Mouse (Mus musculus): ENCODE data around the gene Rhoj. TPM values are rescaled to one million over a fixed set of nuclear protein-coding genes. Genes with fewer than 3 reads are reported as not detected.

The Rhoj gene
- 1 to 10 TPM; 6.8 to 8.5 TPM for total RNA-seq (2021)
- long read RNA-seq, experiment 1, transcript Rhoj-201 (5 exons, 2,350 nt) = major isoform, 13 of 17 reads
- long read RNA-seq, experiment 1, partial matches to known transcripts = 3 of 17 reads
- long read RNA-seq, experiment 1, other reads (novel, unspliced or antisense) = 1 of 17 reads
- long read RNA-seq, experiment 2, partial matches to known transcripts = 0 of 10 reads
- long read RNA-seq, experiment 2, other reads (novel, unspliced or antisense) = 6 of 10 reads

- peak; percentile 38 to 65 for DNase-seq (ENCODE audit: low spot score in 2 of 2)
- intact Hi-C loops (cut with DNase I) = no loop called here
These were observed at the start of gene Rhoj for GRCm38 (mm10) chr12:75307961-75308951. TSS of gene Rhoj (plus strand) at chr12:75308322.

- intact Hi-C loops (cut with DNase I) = no loop called here
- DNase-seq (ENCODE audit: low spot score in 2 of 2) = no peak
These were observed 36.4 kb upstream of the Rhoj start for GRCm38 (mm10) chr12:75271726-75272125.

- no peak for DNase-seq (ENCODE audit: low spot score in 2 of 2)
- intact Hi-C loops (cut with DNase I) = no loop called here
These were observed 32.4 kb upstream of the Rhoj start for GRCm38 (mm10) chr12:75275730-75276129.

- intact Hi-C loops (cut with DNase I) = no loop called here
- DNase-seq (ENCODE audit: low spot score in 2 of 2) = no peak
These were observed 30.7 kb upstream of the Rhoj start for GRCm38 (mm10) chr12:75277425-75277824.

GRCm38 (mm10) chr12:75280502-75280901, 27.6 kb upstream of the Rhoj start:
- no peak for DNase-seq (ENCODE audit: low spot score in 2 of 2)
- intact Hi-C loops (cut with DNase I) = no loop called here

GRCm38 (mm10) chr12:75283226-75283625, 24.9 kb upstream of the Rhoj start:
- intact Hi-C loops (cut with DNase I) = no loop called here
- no peak for DNase-seq (ENCODE audit: low spot score in 2 of 2)

- DNase-seq (ENCODE audit: low spot score in 2 of 2) = no peak
- intact Hi-C loops (cut with DNase I) = no loop called here
These were observed 22.0 kb upstream of the Rhoj start for GRCm38 (mm10) chr12:75286166-75286565.

- intact Hi-C loops (cut with DNase I) = no loop called here
- DNase-seq (ENCODE audit: low spot score in 2 of 2) = peak in 1 of 2 experiments; percentile 42
These were observed 17.6 kb upstream of the Rhoj start for GRCm38 (mm10) chr12:75290524-75290923.

GRCm38 (mm10) chr12:75291556-75291955, 16.6 kb upstream of the Rhoj start:
- intact Hi-C loops (cut with DNase I) = no loop called here
- no peak for DNase-seq (ENCODE audit: low spot score in 2 of 2)

GRCm38 (mm10) chr12:75292939-75293338, 15.2 kb upstream of the Rhoj start:
- no peak for DNase-seq (ENCODE audit: low spot score in 2 of 2)
- intact Hi-C loops (cut with DNase I) = no loop called here

GRCm38 (mm10) chr12:75299865-75300264, 8.3 kb upstream of the Rhoj start:
- no peak for DNase-seq (ENCODE audit: low spot score in 2 of 2)
- intact Hi-C loops (cut with DNase I) = no loop called here

GRCm38 (mm10) chr12:75304132-75304531, 4.0 kb upstream of the Rhoj start:
- peak in 1 of 2 experiments; percentile 43 for DNase-seq (ENCODE audit: low spot score in 2 of 2)

GRCm38 (mm10) chr12:75309756-75310155, 1.6 kb downstream of the Rhoj start:
- intact Hi-C loops (cut with DNase I) = no loop called here

More at GRCm38 (mm10) chr12:75304132-75304531, 4.0 kb upstream of the Rhoj start:
- intact Hi-C loops (cut with DNase I) = no loop called here

GRCm38 (mm10) chr12:75310766-75311165, 2.6 kb downstream of the Rhoj start:
- no peak for DNase-seq (ENCODE audit: low spot score in 2 of 2)
- intact Hi-C loops (cut with DNase I) = no loop called here

More at GRCm38 (mm10) chr12:75309756-75310155, 1.6 kb downstream of the Rhoj start:
- DNase-seq (ENCODE audit: low spot score in 2 of 2) = no peak

- intact Hi-C loops (cut with DNase I) = no loop called here
- DNase-seq (ENCODE audit: low spot score in 2 of 2) = no peak
These were observed 3.8 kb downstream of the Rhoj start for GRCm38 (mm10) chr12:75311879-75312278.

- intact Hi-C loops (cut with DNase I) = no loop called here
- DNase-seq (ENCODE audit: low spot score in 2 of 2) = no peak
These were observed 5.9 kb downstream of the Rhoj start for GRCm38 (mm10) chr12:75313992-75314391.

GRCm38 (mm10) chr12:75315851-75316250, 7.7 kb downstream of the Rhoj start:
- no peak for DNase-seq (ENCODE audit: low spot score in 2 of 2)
- intact Hi-C loops (cut with DNase I) = no loop called here

GRCm38 (mm10) chr12:75320441-75320925, 12.4 kb downstream of the Rhoj start:
- no peak for DNase-seq (ENCODE audit: low spot score in 2 of 2)
- intact Hi-C loops (cut with DNase I) = no loop called here

- intact Hi-C loops (cut with DNase I) = no loop called here
These were observed 13.1 kb downstream of the Rhoj start for GRCm38 (mm10) chr12:75321189-75321588.

GRCm38 (mm10) chr12:75329188-75329587, 21.1 kb downstream of the Rhoj start:
- intact Hi-C loops (cut with DNase I) = no loop called here
- DNase-seq (ENCODE audit: low spot score in 2 of 2) = no peak

More at GRCm38 (mm10) chr12:75321189-75321588, 13.1 kb downstream of the Rhoj start:
- DNase-seq (ENCODE audit: low spot score in 2 of 2) = no peak
